Mouse (Mus musculus) hindbrain, postnatal 0 days (tissue): ENCODE data around the gene Dcaf10. TPM values are rescaled to one million over a fixed set of nuclear protein-coding genes. Genes with fewer than 3 reads are reported as not detected.

Source experiments
- ATAC-seq: fragments of 200-750 bp; cut with Nextera tagmentation; 2 replicates; pipeline ENCODE4 v1.8.0; 2017; ENCODE audit warnings: mild to moderate bottlenecking, moderate TSS enrichment, moderate library complexity
- DNase-seq: peaks from one replicate; pipeline ENCODE4 v3.0.0-alpha.2; 2015; ENCODE audit warnings: low spot score
- H3K27ac ChIP-seq: fragments of 300-500 bp; sonication (generic); 2 replicates; pipeline ENCODE4 v1.5.1; 2014; ENCODE audit warnings: mild to moderate bottlenecking
- H3K27me3 ChIP-seq: fragments of 300-500 bp; sonication (generic); 2 replicates; pipeline ENCODE4 v1.6.1; 2014; ENCODE audit warnings: low read length, mixed read lengths; ENCODE audit not compliant: insufficient read depth
- H3K36me3 ChIP-seq: fragments of 300-500 bp; sonication (generic); 2 replicates; pipeline ENCODE4 v1.6.1; 2014; ENCODE audit warnings: low read length, mixed read lengths; ENCODE audit not compliant: insufficient read depth
- H3K4me1 ChIP-seq: fragments of 300-500 bp; sonication (generic); 2 replicates; pipeline ENCODE4 v1.6.1; 2014; ENCODE audit warnings: antibody characterized with exemption, low read length, mixed read lengths; ENCODE audit not compliant: insufficient read depth
- H3K4me2 ChIP-seq: fragments of 300-500 bp; sonication (generic); 2 replicates; pipeline ENCODE4 v1.6.1; 2014; ENCODE audit warnings: low read depth, mild to moderate bottlenecking, low read length, moderate library complexity, mixed read lengths
- H3K4me3 ChIP-seq: fragments of 300-500 bp; sonication (generic); 2 replicates; pipeline ENCODE4 v1.5.1; 2014; ENCODE audit warnings: low read length
- H3K9ac ChIP-seq: fragments of 300-500 bp; sonication (generic); replicated peaks from 2 replicates; pipeline ENCODE4 v1.6.1; 2014; ENCODE audit warnings: mild to moderate bottlenecking, low read length, moderate library complexity, mixed read lengths
- H3K9me3 ChIP-seq: fragments of 300-500 bp; sonication (generic); 2 replicates; pipeline ENCODE4 v1.6.1; 2016; ENCODE audit warnings: low read length, mixed read lengths
- CTCF ChIP-seq: IDR thresholded peaks from 2 replicates; pipeline ENCODE4 v1.5.1; 2016; ENCODE audit warnings: antibody characterized with exemption, control low read depth, low read depth
- WGBS: fragments of 180-500 bp; shearing (Covaris S2); extraction: QIAGEN DNeasy Blood & Tissue Kit; methylation state at CpG from one replicate; pipeline ENCODE4 v1.1.7; 2014; 5-methylcytosine and 5-hydroxymethylcytosine counted together
- polyA plus RNA-seq: library from polyadenylated mRNA; unstranded; fragments of >200 nt; fragmentation: Nextera tagmentation; extraction: Ambion mirVana; gene quantifications from 2 replicates; pipeline ENCODE4 v1.2.1, GENCODE M21; 2015
- total RNA-seq: library from RNA; depleted of rRNA; stranded (reverse); fragments of >200 nt; gene quantifications from 2 replicates; pipeline ENCODE4 v1.2.3, GENCODE M21; 2014; rRNA removed

The Dcaf10 gene
- 44.1 and 46.7 TPM in 2 replicates for total RNA-seq
- polyA plus RNA-seq = 9.6 and 9.8 TPM in 2 replicates

- Histone ChIP-seq H3K9ac (peak within 1 kb of the TSS; percentile 86), H3K27ac (peak within 1 kb of the TSS; percentile 96), H3K4me3 (peak within 1 kb of the TSS; percentile 95), H3K27me3 (no peaks in the 10 kb centered on the region), H3K36me3 (no peaks in the 10 kb centered on the region), H3K4me2 (peak within 1 kb of the TSS; percentile 74), H3K9me3 (no peaks in the 10 kb centered on the region), H3K4me1 (peaks cover 13% of the 10 kb centered on the region; the same call in 1 of the 2 replicates)
- WGBS = under 1% methylated on average over 41 of the region's 42 CpGs
- peak; percentile 95 for ATAC-seq
- DNase-seq = peak; percentile 95
- peak; percentile 68 for TF ChIP-seq CTCF
Observed at GRCm38 (mm10) chr4:45341669-45342249, at the start of gene Dcaf10. Dcaf10 (plus strand) TSS chr4:45342101.

- Histone ChIP-seq H3K9me3 (no peaks in the 10 kb centered on the region), H3K9ac (peak within 1 kb of the TSS; percentile 79), H3K4me1 (0 out of 2 replicates have a peak, but pooled peaks cover 4% of the 10 kb centered on the region), H3K36me3 (peaks cover 15% of the 10 kb centered on the region; the same call in 1 of the 2 replicates), H3K4me2 (peak within 1 kb of the TSS; percentile 84), H3K27me3 (no peaks in the 10 kb centered on the region), H3K27ac (peak within 1 kb of the TSS; percentile 45; the same call in 1 of the 2 replicates), H3K4me3 (peak within 1 kb of the TSS; percentile 75)
- 20% methylated on average over 27 of the region's 27 CpGs for WGBS
- ATAC-seq = peak; percentile 91
- DNase-seq = peak; percentile 91
- no peak for TF ChIP-seq CTCF
Observed at GRCm38 (mm10) chr4:45296662-45297564, 45.0 kb upstream of the Dcaf10 start, which contains the start of gene Trmt10b. Trmt10b (plus strand) TSS chr4:45297127.

GRCm38 (mm10) chr4:45305536-45305935 lies 36.4 kb upstream of the Dcaf10 start:
- DNase-seq = no peak
- H3K9me3 ChIP-seq = no peaks in the 10 kb centered on the region
- H3K36me3 ChIP-seq = peaks cover 53% of the 10 kb centered on the region
- no peak overlapping the region for H3K9ac ChIP-seq
- H3K4me3 ChIP-seq = no peak overlapping the region
- TF ChIP-seq CTCF = no peak
- ATAC-seq = no peak
- H3K27me3 ChIP-seq = no peaks in the 10 kb centered on the region
- H3K4me1 ChIP-seq = no peaks in the 10 kb centered on the region
- no peak overlapping the region for H3K4me2 ChIP-seq
- H3K27ac ChIP-seq = no peak overlapping the region
- 97% methylated on average over 14 of the region's 14 CpGs for WGBS

- Histone ChIP-seq H3K4me3 (no peak overlapping the region), H3K36me3 (peaks cover 41% of the 10 kb centered on the region), H3K27me3 (no peaks in the 10 kb centered on the region), H3K9ac (no peak overlapping the region), H3K4me2 (no peak overlapping the region), H3K27ac (no peak overlapping the region), H3K4me1 (no peaks in the 10 kb centered on the region), H3K9me3 (no peaks in the 10 kb centered on the region)
- peak; percentile 78 for TF ChIP-seq CTCF
- 29% methylated on average over 11 of the region's 11 CpGs for WGBS
- DNase-seq = peak; percentile 53
- no peak for ATAC-seq
Observed at GRCm38 (mm10) chr4:45308046-45308445, 33.9 kb upstream of the Dcaf10 start.

GRCm38 (mm10) chr4:45308606-45309005 lies 33.3 kb upstream of the Dcaf10 start:
- no peaks in the 10 kb centered on the region for H3K9me3 ChIP-seq
- no peak overlapping the region for H3K27ac ChIP-seq
- H3K4me2 ChIP-seq = no peak overlapping the region
- H3K36me3 ChIP-seq = peaks cover 40% of the 10 kb centered on the region
- H3K4me3 ChIP-seq = no peak overlapping the region
- TF ChIP-seq CTCF = no peak
- no peaks in the 10 kb centered on the region for H3K27me3 ChIP-seq
- no peak for DNase-seq
- WGBS = 85% methylated on average over 6 of the region's 6 CpGs
- no peak for ATAC-seq
- H3K4me1 ChIP-seq = no peaks in the 10 kb centered on the region
- no peak overlapping the region for H3K9ac ChIP-seq

- WGBS = 91% methylated on average over 2 of the region's 2 CpGs
- Histone ChIP-seq H3K9ac (no peak overlapping the region), H3K4me3 (no peak overlapping the region), H3K27me3 (no peaks in the 10 kb centered on the region), H3K4me1 (no peaks in the 10 kb centered on the region), H3K9me3 (no peaks in the 10 kb centered on the region), H3K27ac (no peak overlapping the region), H3K36me3 (peaks cover 33% of the 10 kb centered on the region), H3K4me2 (no peak overlapping the region)
- TF ChIP-seq CTCF = no peak
- ATAC-seq (no peak), DNase-seq (no peak)
Observed at GRCm38 (mm10) chr4:45311056-45311455, 30.8 kb upstream of the Dcaf10 start.
